Mouse (Mus musculus): ENCODE data around the gene 2010300C02Rik.

DNA sequence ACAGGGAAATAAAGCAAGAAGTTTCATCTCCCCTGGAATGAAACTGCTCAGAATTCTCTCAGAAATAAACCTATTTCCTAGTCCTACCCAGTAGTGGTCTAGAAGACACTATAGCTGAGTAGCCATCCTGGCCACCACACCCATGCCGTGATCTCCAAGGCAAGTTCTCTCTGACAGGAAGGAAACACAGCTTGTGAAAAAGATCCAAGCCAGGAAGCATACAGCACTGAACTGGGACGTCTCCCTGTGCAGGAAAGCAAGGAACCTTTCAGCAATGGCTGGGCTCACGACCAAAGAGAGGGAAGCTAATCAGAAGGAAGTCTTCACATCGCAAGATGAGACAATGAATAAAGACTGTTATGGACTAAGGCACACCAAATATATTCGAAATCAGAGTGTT, 86.4 kb downstream of the 2010300C02Rik start:
- no peak for TF ChIP-seq CTCF (conservative IDR thresholded peaks at IDR 0.05; ENCODE audit: low read length)
- TF ChIP-seq POU5F1 (IDR thresholded peaks at IDR 0.05; ENCODE audit: borderline replicate concordance, low read length), result no peak
